Mouse (Mus musculus): ENCODE results near the gene Oxct2b.

- TF ChIP-seq SIN3A (IDR thresholded peaks at IDR 0.05; ENCODE audit: low read length), result no peak
- TF ChIP-seq RAD21 (IDR thresholded peaks at IDR 0.05; ENCODE audit: low read depth, low read length), result no peak
- TF ChIP-seq MXI1 (IDR thresholded peaks at IDR 0.05; ENCODE audit: low read depth, low read length), result no peak
- TF ChIP-seq MAX (IDR thresholded peaks at IDR 0.05; ENCODE audit: low read length), result no peak
- TF ChIP-seq JUND (conservative IDR thresholded peaks at IDR 0.05; ENCODE audit: low read depth, low read length), result no peak
- no peak for TF ChIP-seq CHD2 (IDR thresholded peaks at IDR 0.05; ENCODE audit: low read length)
These were observed 23.4 kb upstream of the Oxct2b start for GRCm38 (mm10) chr4:123092621-123093020.

Data from CH12.LX (cell line).